Mouse (Mus musculus): ENCODE data around the gene Mlf1.

GRCm38 (mm10) chr3:67374360-67374778, 472 bp downstream of the Mlf1 start:
- TF ChIP-seq CTCF (IDR thresholded peaks at IDR 0.05; ENCODE audit: low read depth) (no peak), EP300 (optimal IDR thresholded peaks at IDR 0.05) (no peak)

All from stomach, postnatal 0 days (tissue).